Mouse (Mus musculus): ENCODE measurements around the gene Cd40lg. TPM values are rescaled to one million over a fixed set of nuclear protein-coding genes. Genes with fewer than 3 reads are reported as not detected.

The Cd40lg gene
- polyA plus RNA-seq, 1 experiment: 0.28 TPM

DNA sequence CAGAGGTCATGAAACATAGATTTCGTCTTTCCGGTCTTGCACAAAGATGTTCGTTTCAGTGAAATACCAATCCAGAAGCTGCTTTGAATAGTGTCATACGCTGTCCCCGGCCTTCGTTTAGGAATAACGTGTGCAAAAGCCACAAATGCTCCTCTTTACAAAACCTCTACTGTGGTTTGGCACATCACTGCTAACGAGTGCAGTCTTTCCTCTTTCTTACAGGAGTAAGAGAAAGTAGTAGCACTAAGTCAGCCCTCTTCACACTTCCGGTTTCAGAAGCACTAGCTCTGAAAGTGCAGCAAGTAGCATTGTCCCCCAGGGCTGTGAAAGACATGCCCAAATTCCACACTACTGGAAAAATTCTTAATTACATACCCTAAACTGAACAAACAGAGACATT is 15.6 kb upstream of the Cd40lg start:
- H3K27me3 ChIP-seq (replicated peaks; ENCODE audit: control insufficient read depth, insufficient read depth, low read length): no peaks in the 10 kb centered on the region
- no peaks in the 10 kb centered on the region for H3K36me3 ChIP-seq (ENCODE audit: control insufficient read depth, insufficient read depth, low read length)
- no peak overlapping the region for H3K4me3 ChIP-seq (ENCODE audit: insufficient read depth, low read depth, low read length)
- no peak for TF ChIP-seq POLR2A (IDR thresholded peaks at IDR 0.05; ENCODE audit: low read depth, low read length)
- TF ChIP-seq CTCF (conservative IDR thresholded peaks at IDR 0.05; ENCODE audit: insufficient read depth, insufficient read length, low read depth, low read length): no peak
- no peaks in the 10 kb centered on the region for H3K4me1 ChIP-seq (ENCODE audit: control insufficient read depth, insufficient read depth, low read length)
- DNase-seq: no peak
- no peak overlapping the region for H3K27ac ChIP-seq (ENCODE audit: insufficient read depth, low read depth, low read length)
- WGBS: 75% methylated on average over 9 of the region's 9 CpGs

DNA sequence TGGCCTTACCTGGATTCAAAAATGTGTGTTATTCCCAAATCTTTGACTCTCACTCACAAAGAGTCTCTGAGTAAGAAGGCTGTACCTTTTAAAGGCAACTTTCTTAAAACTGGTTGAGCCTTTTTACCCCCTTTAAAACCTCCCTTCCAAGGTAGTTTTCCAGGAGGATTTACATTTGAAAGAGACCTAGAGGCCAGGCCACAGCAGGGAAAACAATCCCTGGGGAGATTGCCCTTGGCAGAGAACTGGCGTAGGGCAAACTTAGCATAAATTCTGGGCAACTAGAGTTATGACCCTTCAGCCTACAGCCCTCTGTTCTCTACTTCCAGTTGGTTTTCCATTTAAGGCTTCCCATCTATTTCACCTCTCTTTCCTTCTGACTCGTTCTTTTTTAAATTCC is 13.9 kb upstream of the Cd40lg start:
- no peak overlapping the region for H3K4me3 ChIP-seq (ENCODE audit: insufficient read depth, low read depth, low read length)
- no peak for DNase-seq
- TF ChIP-seq CTCF (conservative IDR thresholded peaks at IDR 0.05; ENCODE audit: insufficient read depth, insufficient read length, low read depth, low read length) (no peak), POLR2A (IDR thresholded peaks at IDR 0.05; ENCODE audit: low read depth, low read length) (no peak)
- H3K27ac ChIP-seq (ENCODE audit: insufficient read depth, low read depth, low read length): no peak overlapping the region
- WGBS: 25% methylated on average over 2 of the region's 2 CpGs
- H3K4me1 ChIP-seq (ENCODE audit: control insufficient read depth, insufficient read depth, low read length): no peaks in the 10 kb centered on the region
- no peaks in the 10 kb centered on the region for H3K36me3 ChIP-seq (ENCODE audit: control insufficient read depth, insufficient read depth, low read length)
- H3K27me3 ChIP-seq (replicated peaks; ENCODE audit: control insufficient read depth, insufficient read depth, low read length): no peaks in the 10 kb centered on the region

DNA sequence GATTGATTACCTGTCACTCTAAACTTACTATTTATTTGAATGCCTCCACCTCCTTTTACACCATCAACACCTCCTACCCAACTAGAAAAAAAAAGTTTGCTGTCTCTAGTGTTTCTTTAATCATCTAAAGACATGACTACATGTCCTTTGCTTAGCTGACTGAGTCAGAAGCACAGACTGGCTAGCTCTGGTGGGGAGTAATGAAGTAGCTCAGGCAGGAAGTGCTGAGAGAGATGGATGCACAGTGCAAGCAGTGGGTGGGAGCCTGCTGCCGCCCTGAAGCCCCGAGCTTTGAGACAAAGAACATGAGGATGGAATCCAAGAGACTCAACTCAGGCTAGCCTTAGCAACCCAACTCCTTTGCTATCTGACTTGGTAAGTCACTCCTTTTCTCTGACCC is 11.5 kb upstream of the Cd40lg start:
- DNase-seq: no peak
- Histone ChIP-seq H3K4me3 (ENCODE audit: insufficient read depth, low read depth, low read length) (no peak overlapping the region), H3K4me1 (ENCODE audit: control insufficient read depth, insufficient read depth, low read length) (no peaks in the 10 kb centered on the region), H3K36me3 (ENCODE audit: control insufficient read depth, insufficient read depth, low read length) (no peaks in the 10 kb centered on the region), H3K27ac (ENCODE audit: insufficient read depth, low read depth, low read length) (no peak overlapping the region), H3K27me3 (replicated peaks; ENCODE audit: control insufficient read depth, insufficient read depth, low read length) (no peaks in the 10 kb centered on the region)
- 46% methylated on average over 2 of the region's 2 CpGs for WGBS
- TF ChIP-seq CTCF (conservative IDR thresholded peaks at IDR 0.05; ENCODE audit: insufficient read depth, insufficient read length, low read depth, low read length) (no peak), POLR2A (IDR thresholded peaks at IDR 0.05; ENCODE audit: low read depth, low read length) (no peak)

DNA sequence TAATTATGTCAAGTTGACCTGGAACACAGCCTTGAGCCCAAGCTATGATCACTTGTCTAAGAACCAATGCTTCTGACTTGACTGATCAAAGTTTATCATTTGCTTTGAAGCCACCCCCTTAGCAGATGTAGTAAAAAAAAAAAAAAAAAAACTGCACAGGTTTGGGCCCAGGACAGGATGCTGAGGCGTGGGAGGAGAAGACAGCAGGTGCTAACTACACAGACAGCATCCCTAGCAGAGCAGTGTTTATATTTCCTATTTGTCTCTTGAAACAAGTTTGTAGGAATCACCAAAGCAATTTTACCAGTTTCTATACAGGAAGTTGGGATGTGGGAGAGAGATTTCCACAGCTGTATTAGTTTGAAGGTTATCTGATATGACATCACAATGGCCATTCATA is 1.4 kb upstream of the Cd40lg start:
- H3K27me3 ChIP-seq (replicated peaks; ENCODE audit: control insufficient read depth, insufficient read depth, low read length): no peaks in the 10 kb centered on the region
- WGBS: 63% methylated on average over 1 of the region's 1 CpGs
- H3K4me3 ChIP-seq (ENCODE audit: insufficient read depth, low read depth, low read length): no peak overlapping the region
- no peak overlapping the region for H3K27ac ChIP-seq (ENCODE audit: insufficient read depth, low read depth, low read length)
- TF ChIP-seq POLR2A (IDR thresholded peaks at IDR 0.05; ENCODE audit: low read depth, low read length): no peak
- no peak for TF ChIP-seq CTCF (conservative IDR thresholded peaks at IDR 0.05; ENCODE audit: insufficient read depth, insufficient read length, low read depth, low read length)
- H3K4me1 ChIP-seq (ENCODE audit: control insufficient read depth, insufficient read depth, low read length): no peaks in the 10 kb centered on the region
- H3K36me3 ChIP-seq (ENCODE audit: control insufficient read depth, insufficient read depth, low read length): no peaks in the 10 kb centered on the region
- no peak for DNase-seq

DNA sequence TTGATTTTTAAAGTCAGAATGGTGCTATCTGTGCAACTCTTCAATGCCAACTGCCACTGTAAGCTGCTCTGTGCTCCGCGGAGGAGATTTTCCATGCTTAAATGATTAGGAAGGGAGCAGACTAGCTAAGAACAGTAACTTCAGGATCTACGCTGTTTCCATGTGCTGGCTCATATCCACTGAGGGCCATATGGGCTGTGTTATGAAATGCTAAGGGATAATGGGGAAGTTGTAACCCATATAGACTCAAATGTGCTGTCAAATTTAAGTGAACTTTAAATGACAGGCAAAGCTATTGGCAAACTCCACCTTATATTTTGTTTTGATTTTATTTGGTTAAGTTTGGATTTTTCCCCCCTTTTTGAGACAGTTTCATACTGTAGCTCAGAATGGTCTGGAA is 919 bp downstream of the Cd40lg start:
- Histone ChIP-seq H3K27me3 (replicated peaks; ENCODE audit: control insufficient read depth, insufficient read depth, low read length) (no peaks in the 10 kb centered on the region), H3K36me3 (ENCODE audit: control insufficient read depth, insufficient read depth, low read length) (no peaks in the 10 kb centered on the region), H3K4me3 (ENCODE audit: insufficient read depth, low read depth, low read length) (no peak overlapping the region), H3K27ac (ENCODE audit: insufficient read depth, low read depth, low read length) (no peak overlapping the region), H3K4me1 (ENCODE audit: control insufficient read depth, insufficient read depth, low read length) (no peaks in the 10 kb centered on the region)
- TF ChIP-seq POLR2A (IDR thresholded peaks at IDR 0.05; ENCODE audit: low read depth, low read length) (no peak), CTCF (conservative IDR thresholded peaks at IDR 0.05; ENCODE audit: insufficient read depth, insufficient read length, low read depth, low read length) (no peak)
- no peak for DNase-seq
- 90% methylated on average over 3 of the region's 3 CpGs for WGBS

DNA sequence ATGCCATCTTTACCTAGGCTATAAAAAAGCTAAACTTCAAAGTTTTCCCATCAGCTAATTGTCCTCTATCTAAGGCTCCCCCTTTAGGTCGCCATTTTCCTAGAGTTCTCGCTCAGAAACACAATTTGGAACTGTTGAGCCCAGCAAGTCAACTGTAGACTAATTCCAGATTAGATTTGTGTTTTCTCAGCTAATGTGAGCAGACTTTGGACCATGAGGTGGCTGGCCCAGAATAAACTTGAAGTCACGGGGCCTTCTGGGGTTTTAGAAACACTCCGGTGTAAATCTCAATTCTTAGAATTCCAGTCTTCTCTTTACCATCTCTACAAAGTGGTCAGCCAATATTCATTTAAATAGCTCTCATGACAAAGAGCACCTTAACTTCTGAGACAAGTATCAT is 3.6 kb downstream of the Cd40lg start:
- DNase-seq: peak; percentile 4
- H3K36me3 ChIP-seq (ENCODE audit: control insufficient read depth, insufficient read depth, low read length): no peaks in the 10 kb centered on the region
- H3K27ac ChIP-seq (ENCODE audit: insufficient read depth, low read depth, low read length): no peak overlapping the region
- 72% methylated on average over 4 of the region's 4 CpGs for WGBS
- no peaks in the 10 kb centered on the region for H3K4me1 ChIP-seq (ENCODE audit: control insufficient read depth, insufficient read depth, low read length)
- no peak for TF ChIP-seq CTCF (conservative IDR thresholded peaks at IDR 0.05; ENCODE audit: insufficient read depth, insufficient read length, low read depth, low read length)
- no peak for TF ChIP-seq POLR2A (IDR thresholded peaks at IDR 0.05; ENCODE audit: low read depth, low read length)
- no peaks in the 10 kb centered on the region for H3K27me3 ChIP-seq (replicated peaks; ENCODE audit: control insufficient read depth, insufficient read depth, low read length)
- no peak overlapping the region for H3K4me3 ChIP-seq (ENCODE audit: insufficient read depth, low read depth, low read length)

DNA sequence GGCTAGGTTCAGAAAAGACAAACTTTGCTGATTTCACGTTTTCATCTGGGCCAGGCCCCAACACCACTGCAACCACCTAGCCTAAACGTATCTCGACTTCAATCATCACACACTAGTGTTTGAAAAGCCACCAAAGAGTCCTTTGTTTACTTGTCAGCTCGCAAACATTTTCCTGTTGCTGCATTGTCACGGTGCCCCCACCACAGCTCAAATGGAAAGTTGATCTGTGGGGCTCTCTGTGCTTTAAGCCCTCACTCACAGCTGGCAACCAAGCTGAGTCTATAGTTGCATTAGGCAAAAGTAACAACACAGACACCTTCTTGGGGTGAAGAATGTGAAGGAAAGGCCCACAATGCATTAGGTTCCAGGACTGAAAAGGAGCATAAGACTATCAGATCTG is 4.3 kb downstream of the Cd40lg start:
- H3K4me3 ChIP-seq (ENCODE audit: insufficient read depth, low read depth, low read length): no peak overlapping the region
- no peak for DNase-seq
- no peaks in the 10 kb centered on the region for H3K36me3 ChIP-seq (ENCODE audit: control insufficient read depth, insufficient read depth, low read length)
- no peak overlapping the region for H3K27ac ChIP-seq (ENCODE audit: insufficient read depth, low read depth, low read length)
- no peaks in the 10 kb centered on the region for H3K4me1 ChIP-seq (ENCODE audit: control insufficient read depth, insufficient read depth, low read length)
- no peaks in the 10 kb centered on the region for H3K27me3 ChIP-seq (replicated peaks; ENCODE audit: control insufficient read depth, insufficient read depth, low read length)
- WGBS: 75% methylated on average over 5 of the region's 5 CpGs
- TF ChIP-seq POLR2A (IDR thresholded peaks at IDR 0.05; ENCODE audit: low read depth, low read length) (no peak), CTCF (conservative IDR thresholded peaks at IDR 0.05; ENCODE audit: insufficient read depth, insufficient read length, low read depth, low read length) (no peak)

DNA sequence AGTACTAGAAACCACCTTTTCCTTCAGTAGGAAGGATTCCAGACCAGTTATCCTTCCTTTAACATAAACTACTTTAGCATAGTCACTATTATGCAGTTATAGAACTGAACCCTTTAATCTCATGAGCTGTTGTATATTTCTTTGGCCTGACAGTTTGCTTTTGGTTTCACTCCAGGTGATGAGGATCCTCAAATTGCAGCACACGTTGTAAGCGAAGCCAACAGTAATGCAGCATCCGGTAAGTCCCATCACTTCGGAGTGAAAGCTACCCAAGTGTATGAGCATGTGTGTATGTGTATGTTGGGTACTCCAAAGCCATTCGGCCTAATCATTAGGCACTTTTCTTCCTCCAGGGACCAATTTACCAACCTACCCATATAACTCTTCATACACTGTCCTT is 7.6 kb downstream of the Cd40lg start:
- no peaks in the 10 kb centered on the region for H3K36me3 ChIP-seq (ENCODE audit: control insufficient read depth, insufficient read depth, low read length)
- TF ChIP-seq POLR2A (IDR thresholded peaks at IDR 0.05; ENCODE audit: low read depth, low read length) (no peak), CTCF (conservative IDR thresholded peaks at IDR 0.05; ENCODE audit: insufficient read depth, insufficient read length, low read depth, low read length) (no peak)
- no peak overlapping the region for H3K27ac ChIP-seq (ENCODE audit: insufficient read depth, low read depth, low read length)
- 93% methylated on average over 5 of the region's 5 CpGs for WGBS
- no peak for DNase-seq
- H3K4me1 ChIP-seq (ENCODE audit: control insufficient read depth, insufficient read depth, low read length): no peaks in the 10 kb centered on the region
- H3K4me3 ChIP-seq (ENCODE audit: insufficient read depth, low read depth, low read length): no peak overlapping the region
- H3K27me3 ChIP-seq (replicated peaks; ENCODE audit: control insufficient read depth, insufficient read depth, low read length): no peaks in the 10 kb centered on the region
